Mouse (Mus musculus): ENCODE results near the gene Sdk1.

Gene Sdk1

DNA sequence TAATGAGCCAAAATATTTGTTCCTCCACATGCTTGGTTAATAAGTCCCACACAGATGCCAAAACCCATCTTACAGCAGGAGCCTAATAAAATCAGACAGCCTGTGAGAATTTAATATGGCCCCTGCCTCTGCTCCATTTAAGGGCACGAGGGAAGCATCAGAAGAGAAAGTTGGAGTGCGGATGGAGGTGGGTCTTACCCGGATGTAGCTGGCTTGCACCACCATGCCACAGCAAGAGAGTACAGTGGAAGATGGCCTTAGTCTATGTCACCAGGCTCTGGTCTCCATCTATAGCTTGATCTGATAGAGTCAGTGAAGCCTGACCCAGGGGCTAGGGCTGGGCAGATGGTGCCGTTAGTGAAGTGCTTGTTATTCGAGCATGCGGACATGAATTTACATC, 1014.9 kb downstream of the Sdk1 start:
- no peak for DNase-seq (ENCODE audit: low read depth)

DNA sequence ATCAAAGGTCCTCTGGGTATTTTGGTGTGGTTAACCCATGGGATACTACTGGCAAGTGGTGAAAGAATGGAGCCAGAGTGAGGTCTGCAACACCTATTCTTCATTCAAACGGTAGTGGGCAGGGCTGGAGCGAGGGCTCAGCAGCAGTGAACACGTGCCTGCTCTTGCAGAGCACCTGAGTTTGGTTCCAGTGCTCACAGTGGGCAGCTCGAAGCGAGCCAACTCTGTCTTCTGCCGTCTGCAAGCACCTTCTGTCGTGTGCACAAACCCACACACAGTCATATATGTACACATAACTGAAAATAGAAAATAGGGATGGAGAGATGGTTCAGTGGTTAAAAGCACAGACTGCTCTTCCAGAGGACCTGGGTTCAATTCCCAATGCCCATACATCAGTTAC, 1017.4 kb downstream of the Sdk1 start:
- no peak for DNase-seq (ENCODE audit: low read depth)

DNA sequence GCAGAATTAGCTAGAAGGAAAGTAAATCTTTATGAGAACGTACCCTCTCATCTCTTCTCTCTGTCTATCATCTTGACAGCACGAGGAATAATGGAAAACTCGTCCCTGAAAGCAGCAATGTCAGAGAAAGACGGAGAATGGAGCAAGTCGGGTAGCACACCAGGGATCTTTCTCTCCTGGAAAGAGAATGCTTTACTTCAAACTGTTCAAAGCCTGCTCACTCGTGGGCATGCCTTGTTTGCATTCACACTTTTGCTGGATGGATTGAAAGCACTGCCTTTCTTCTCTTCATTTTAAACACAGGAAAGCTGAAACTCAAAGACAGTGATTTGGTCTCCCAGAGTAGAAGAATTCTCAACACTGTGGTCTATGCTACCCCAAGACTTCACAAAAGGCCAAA, 1020.8 kb downstream of the Sdk1 start:
- no peak for DNase-seq (ENCODE audit: low read depth)
